Mouse (Mus musculus) liver, postnatal 0 days (tissue): ENCODE measurements around the gene Cradd. TPM values are rescaled to one million over a fixed set of nuclear protein-coding genes. Genes with fewer than 3 reads are reported as not detected.

Source experiments
- ATAC-seq: fragments of 200-750 bp; cut with Nextera tagmentation; 2 replicates; pipeline ENCODE4 v1.8.0; 2017; ENCODE audit warnings: mild to moderate bottlenecking, moderate library complexity
- DNase-seq: peaks from one replicate; pipeline ENCODE4 v3.0.0-alpha.2; 2016
- H3K27ac ChIP-seq: fragments of 300-500 bp; sonication (generic); 2 replicates; pipeline ENCODE4 v1.5.1; 2014; ENCODE audit warnings: antibody characterized with exemption, moderate library complexity, mild to moderate bottlenecking, low read depth
- H3K27me3 ChIP-seq: fragments of 300-500 bp; sonication (generic); 2 replicates; pipeline ENCODE4 v1.6.1; 2014; ENCODE audit warnings: low read length, control low read depth, mixed read lengths; ENCODE audit not compliant: insufficient read depth
- H3K36me3 ChIP-seq: fragments of 300-500 bp; sonication (generic); replicated peaks from 2 replicates; pipeline ENCODE4 v1.6.1; 2014; ENCODE audit warnings: mild to moderate bottlenecking, control low read depth, low read length, moderate library complexity, mixed read lengths; ENCODE audit not compliant: insufficient read depth
- H3K4me1 ChIP-seq: fragments of 300-500 bp; sonication (generic); 2 replicates; pipeline ENCODE4 v1.6.1; 2014; ENCODE audit warnings: antibody characterized with exemption, mild to moderate bottlenecking, control low read depth; ENCODE audit not compliant: insufficient read depth
- H3K4me2 ChIP-seq: fragments of 300-500 bp; sonication (generic); 2 replicates; pipeline ENCODE4 v1.6.1; 2014; ENCODE audit warnings: low read depth, mild to moderate bottlenecking, low read length, moderate library complexity, mixed read lengths
- H3K4me3 ChIP-seq: fragments of 300-500 bp; sonication (generic); 2 replicates; pipeline ENCODE4 v1.5.1; 2014; ENCODE audit warnings: low read depth, low read length
- H3K9ac ChIP-seq: fragments of 300-500 bp; sonication (generic); replicated peaks from 2 replicates; pipeline ENCODE4 v1.6.1; 2014; ENCODE audit warnings: mild to moderate bottlenecking, moderate library complexity
- H3K9me3 ChIP-seq: fragments of 300-500 bp; sonication (generic); 2 replicates; pipeline ENCODE4 v1.6.1; 2016; ENCODE audit warnings: mild to moderate bottlenecking, control low read depth, low read length, mixed read lengths
- CTCF ChIP-seq: sonication (generic); IDR thresholded peaks from 2 replicates; pipeline ENCODE4 v1.5.1; 2016; ENCODE audit warnings: antibody characterized with exemption, low read depth
- EP300 ChIP-seq: IDR thresholded peaks from 2 replicates; pipeline ENCODE4 v1.6.1; 2016; ENCODE audit warnings: antibody characterized with exemption, low read depth, mild to moderate bottlenecking
- WGBS: fragments of 180-500 bp; shearing (Covaris S2); extraction: QIAGEN DNeasy Blood & Tissue Kit; methylation state at CpG from one replicate; pipeline ENCODE4 v1.1.7; 2014; ENCODE audit not compliant: insufficient replicate concordance; 5-methylcytosine and 5-hydroxymethylcytosine counted together
- polyA plus RNA-seq: library from polyadenylated mRNA; unstranded; fragments of >200 nt; fragmentation: Nextera tagmentation; extraction: Ambion mirVana; gene quantifications from 2 replicates; pipeline ENCODE4 v1.2.1, GENCODE M21; 2015

Cradd gene
- polyA plus RNA-seq, 1 experiment from 2014 or later, result 6.5 TPM

DNA sequence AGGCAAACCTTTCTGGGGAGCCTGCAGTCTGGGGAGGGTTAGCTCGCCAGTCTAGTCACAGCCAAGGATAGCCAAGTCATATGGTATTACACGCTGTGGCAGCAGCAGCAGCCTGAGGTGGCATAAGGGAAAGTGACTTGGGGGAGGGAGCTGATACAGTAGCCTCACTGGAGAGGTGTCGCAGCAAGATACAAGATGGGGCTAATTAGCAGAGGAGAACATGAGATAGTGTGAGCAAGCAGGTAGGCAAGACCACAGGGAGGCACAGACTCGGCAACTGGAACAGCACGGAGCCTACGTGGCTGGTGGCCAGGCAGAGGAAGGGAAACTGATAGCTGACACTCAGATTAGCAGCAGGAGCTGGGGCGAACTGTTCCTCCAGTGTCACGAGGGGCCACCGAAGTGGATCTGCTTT lies 26.2 kb downstream of the Cradd start:
- 41% methylated on average over 9 of the region's 9 CpGs for WGBS
- Histone ChIP-seq H3K4me3 (no peak overlapping the region), H3K4me1 (peaks cover 7% of the 10 kb centered on the region), H3K36me3 (no peaks in the 10 kb centered on the region), H3K4me2 (peak overlapping the region; percentile 40), H3K9me3 (no peaks in the 10 kb centered on the region), H3K27me3 (no peaks in the 10 kb centered on the region), H3K9ac (no peak overlapping the region), H3K27ac (peak overlapping the region; percentile 30; the same call in 1 of the 2 replicates)
- ATAC-seq, result peak; percentile 84
- DNase-seq, result peak; percentile 30
- TF ChIP-seq EP300 (peak; percentile 38; the same call in 1 of the 2 replicates), CTCF (no peak)

DNA sequence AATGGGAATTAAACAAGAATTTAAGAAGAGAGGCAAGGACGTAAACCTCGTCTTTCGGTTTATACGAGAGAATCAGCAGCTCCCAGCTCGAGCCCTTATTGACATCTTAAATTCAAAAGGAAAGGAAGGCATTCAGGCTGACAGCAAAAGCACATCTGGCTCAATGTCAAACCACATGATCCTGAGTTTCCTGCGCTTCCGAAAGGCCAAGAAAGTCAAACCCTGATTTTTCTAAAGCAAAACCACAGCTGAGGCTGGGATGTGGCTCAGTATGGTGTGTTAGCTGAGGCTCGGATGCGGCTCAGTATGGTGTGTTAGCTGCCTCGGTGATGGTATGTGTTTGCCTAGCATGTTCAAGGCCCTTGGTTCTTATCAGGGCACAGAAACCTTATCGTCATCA lies 26.9 kb downstream of the Cradd start:
- ATAC-seq (no peak), DNase-seq (no peak)
- H3K36me3 ChIP-seq, result no peaks in the 10 kb centered on the region
- no peaks in the 10 kb centered on the region for H3K27me3 ChIP-seq
- no peaks in the 10 kb centered on the region for H3K9me3 ChIP-seq
- peaks cover 7% of the 10 kb centered on the region for H3K4me1 ChIP-seq
- H3K4me2 ChIP-seq, result 0 out of 2 replicates have a peak overlapping the region, but pooled peaks have one; percentile 26
- WGBS, result 56% methylated on average over 11 of the region's 11 CpGs
- H3K27ac ChIP-seq, result 0 out of 2 replicates have a peak overlapping the region, but pooled peaks have one; percentile 22
- no peak overlapping the region for H3K4me3 ChIP-seq
- TF ChIP-seq EP300 (no peak), CTCF (no peak)
- H3K9ac ChIP-seq, result no peak overlapping the region

DNA sequence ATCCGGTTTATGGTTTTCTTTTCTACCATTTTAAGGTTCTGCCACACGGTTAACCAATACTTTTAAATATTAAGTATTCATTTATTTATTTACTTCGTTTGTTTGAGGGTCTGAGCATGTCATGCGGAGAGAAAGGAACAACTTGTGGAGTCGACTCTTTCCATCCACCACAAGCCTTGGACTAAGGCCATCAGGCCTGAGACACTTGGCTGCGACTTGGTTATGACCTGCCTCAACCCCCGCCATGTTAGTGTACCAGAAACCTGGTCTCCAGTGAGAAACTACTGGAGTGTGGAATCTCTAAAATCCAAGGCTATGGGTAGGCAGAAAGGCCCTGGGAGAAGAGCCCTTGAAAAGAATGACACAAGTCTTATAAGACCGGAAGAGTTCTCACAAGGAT lies 30.7 kb downstream of the Cradd start:
- peaks cover 13% of the 10 kb centered on the region for H3K4me1 ChIP-seq

DNA sequence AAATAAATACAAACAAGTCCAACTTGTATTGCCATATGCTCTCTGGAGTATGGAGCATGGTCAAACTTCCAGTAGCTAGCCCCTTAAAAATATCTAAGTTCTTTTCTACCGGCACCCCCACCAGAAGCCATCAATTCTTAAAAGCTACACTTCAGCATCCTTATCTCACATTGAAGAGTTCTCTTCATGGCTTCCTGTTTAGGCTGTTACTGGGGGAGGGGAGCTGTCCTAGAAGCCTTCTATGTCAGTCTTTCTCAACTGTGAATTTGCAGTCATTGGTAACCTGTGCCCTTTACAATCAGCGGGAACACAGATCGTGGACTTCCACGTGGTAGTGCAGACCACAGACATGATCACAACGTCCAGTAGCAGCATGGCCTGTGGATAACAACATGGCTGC lies 31.7 kb downstream of the Cradd start:
- Histone ChIP-seq H3K36me3 (no peaks in the 10 kb centered on the region), H3K27ac (no peak overlapping the region), H3K9me3 (no peaks in the 10 kb centered on the region), H3K4me2 (no peak overlapping the region), H3K4me1 (peaks cover 10% of the 10 kb centered on the region), H3K4me3 (no peak overlapping the region), H3K27me3 (no peaks in the 10 kb centered on the region), H3K9ac (no peak overlapping the region)
- no peak for ATAC-seq
- TF ChIP-seq CTCF (no peak), EP300 (no peak)
- WGBS, result 28% methylated on average over 5 of the region's 5 CpGs
- DNase-seq, result no peak

More for the DNA sequence above, 30.7 kb downstream of the Cradd start:
- no peak for TF ChIP-seq EP300
- TF ChIP-seq CTCF, result no peak
- Histone ChIP-seq H3K9me3 (no peaks in the 10 kb centered on the region), H3K4me3 (no peak overlapping the region), H3K36me3 (no peaks in the 10 kb centered on the region), H3K27ac (no peak overlapping the region), H3K4me2 (no peak overlapping the region), H3K27me3 (no peaks in the 10 kb centered on the region), H3K9ac (no peak overlapping the region)
- 84% methylated on average over 8 of the region's 8 CpGs for WGBS
- ATAC-seq (no peak), DNase-seq (no peak)

DNA sequence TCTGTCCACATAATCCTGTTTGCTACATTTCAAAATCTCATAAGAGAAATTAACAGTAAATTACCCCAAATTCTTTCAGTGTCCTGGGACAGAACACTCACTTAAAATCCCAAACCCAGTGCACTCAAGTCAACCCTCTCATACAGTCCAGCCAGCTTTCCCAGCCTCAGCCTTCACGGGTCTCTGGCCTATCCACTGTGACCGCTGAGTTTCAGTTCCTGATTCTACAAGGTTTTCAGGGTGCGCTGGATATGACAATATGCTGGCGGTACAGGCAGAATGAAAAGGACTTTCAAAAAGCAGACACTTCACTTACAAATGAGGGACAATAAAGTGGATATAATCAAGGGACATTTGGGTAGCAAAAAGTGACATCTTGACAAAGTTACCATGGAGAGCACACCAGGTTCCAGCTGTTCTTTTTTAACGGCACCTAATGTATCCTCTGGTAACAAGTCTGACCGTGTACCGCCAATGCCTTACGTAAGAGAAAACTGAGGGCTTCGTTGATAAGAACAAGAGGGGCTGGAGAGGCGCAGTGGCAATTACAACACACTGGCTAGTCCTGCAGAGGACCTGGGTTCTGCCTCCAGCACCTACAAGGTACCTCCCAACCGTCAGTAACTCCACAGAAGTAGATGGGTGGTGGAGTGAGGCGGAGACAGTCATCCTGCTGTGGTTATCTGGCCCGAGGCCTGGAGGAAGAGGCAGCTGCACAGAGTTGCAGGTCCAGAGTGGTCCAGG lies 32.6 kb downstream of the Cradd start:
- peak; percentile 40 for DNase-seq
- Histone ChIP-seq H3K36me3 (no peaks in the 10 kb centered on the region), H3K4me2 (peak overlapping the region; percentile 6; the same call in 1 of the 2 replicates), H3K9ac (no peak overlapping the region), H3K27me3 (no peaks in the 10 kb centered on the region), H3K27ac (no peak overlapping the region), H3K4me3 (no peak overlapping the region), H3K9me3 (no peaks in the 10 kb centered on the region), H3K4me1 (peaks cover 10% of the 10 kb centered on the region; the same call in 1 of the 2 replicates)
- TF ChIP-seq CTCF (no peak), EP300 (no peak)
- WGBS, result 44% methylated on average over 13 of the region's 13 CpGs
- peak; percentile 57 for ATAC-seq

DNA sequence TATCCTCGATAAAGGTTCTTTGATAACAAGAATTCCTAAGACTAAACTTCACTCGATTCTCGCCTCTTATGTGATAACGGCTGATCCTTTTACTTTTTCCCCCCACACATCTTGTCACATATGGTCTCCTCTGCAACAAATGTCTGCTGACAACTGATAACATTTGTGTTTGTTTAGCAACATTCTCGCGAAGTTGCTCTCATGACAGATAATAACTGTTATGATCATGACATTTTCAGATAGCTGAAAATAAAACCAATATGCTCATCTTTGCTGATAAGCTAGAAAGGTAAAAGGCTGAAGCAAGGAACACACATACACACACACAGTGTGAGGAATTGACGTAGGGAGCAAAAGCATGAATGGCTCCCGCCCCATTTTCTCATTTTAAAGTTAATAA lies 34.1 kb downstream of the Cradd start:
- peak; percentile 95 for TF ChIP-seq EP300
- TF ChIP-seq CTCF, result no peak
- peak overlapping the region; percentile 39 for H3K4me2 ChIP-seq
- H3K4me1 ChIP-seq, result peaks cover 10% of the 10 kb centered on the region; the same call in 1 of the 2 replicates
- WGBS, result 45% methylated on average over 8 of the region's 8 CpGs
- H3K27ac ChIP-seq, result peak overlapping the region; percentile 52
- ATAC-seq, result peak; percentile 29; the same call in 1 of the 2 replicates
- H3K27me3 ChIP-seq, result no peaks in the 10 kb centered on the region
- no peak overlapping the region for H3K4me3 ChIP-seq
- H3K36me3 ChIP-seq, result no peaks in the 10 kb centered on the region
- no peak overlapping the region for H3K9ac ChIP-seq
- H3K9me3 ChIP-seq, result no peaks in the 10 kb centered on the region
- DNase-seq, result no peak
